Mouse (Mus musculus): Measurements from ENCODE around the gene Uimc1. TPM values are rescaled to one million over a fixed set of nuclear protein-coding genes. Genes with fewer than 3 reads are reported as not detected.

The Uimc1 gene
- total and polyA plus RNA-seq, 3 experiments, result 32.5 to 143 TPM; not detected in 1

GRCm38 (mm10) chr13:55017154-55017897 lies 82.8 kb downstream of the Uimc1 start:
- Histone ChIP-seq H3K36me3 (ENCODE audit: control insufficient read depth in 1 of 2, insufficient read depth in 2 of 2, low read length in 2 of 2) (no peaks in the 10 kb centered on the region), H3K9me3 (replicated peaks; ENCODE audit: insufficient read depth, low read length) (no peaks in the 10 kb centered on the region), H3K79me2 (ENCODE audit: control insufficient read depth, insufficient read depth, low read length, poor library complexity) (no peaks in the 10 kb centered on the region), H3K4me3 (ENCODE audit: control insufficient read depth in 1 of 2, insufficient read depth in 1 of 2, low read depth in 2 of 2, low read length in 2 of 2) (no peak overlapping the region), H3K4me1 (ENCODE audit: control insufficient read depth in 1 of 2, insufficient read depth in 2 of 2, low read length in 2 of 2) (no peaks in the 10 kb centered on the region), H3K27ac (ENCODE audit: control insufficient read depth, low read depth, low read length) (no peak overlapping the region), H3K9ac (ENCODE audit: control insufficient read depth, low read depth, low read length, poor library complexity, severe bottlenecking) (no peak overlapping the region), H3K27me3 (ENCODE audit: control insufficient read depth in 1 of 2, insufficient read depth in 2 of 2, low read length in 2 of 2) (no peaks in the 10 kb centered on the region)
- TF ChIP-seq ELF1 (IDR thresholded peaks at IDR 0.05; ENCODE audit: low read depth, low read length) (no peak), MYC (IDR thresholded peaks at IDR 0.05; ENCODE audit: low read depth, low read length) (no peak), RAD21 (IDR thresholded peaks at IDR 0.05; ENCODE audit: low read depth, low read length) (no peak), E2F4 (IDR thresholded peaks at IDR 0.05; ENCODE audit: borderline replicate concordance, low read depth, low read length) (no peak), KAT2A (conservative IDR thresholded peaks at IDR 0.05; ENCODE audit: low read depth, low read length) (no peak), GABPA (IDR thresholded peaks at IDR 0.05; ENCODE audit: low read depth, low read length) (no peak), CHD2 (IDR thresholded peaks at IDR 0.05; ENCODE audit: low read length) (no peak), ZMIZ1 (IDR thresholded peaks at IDR 0.05; ENCODE audit: low read depth, low read length) (no peak), GATA1 (IDR thresholded peaks at IDR 0.05; ENCODE audit: low read depth, low read length) (no peak), MEF2A (IDR thresholded peaks at IDR 0.05; ENCODE audit: extremely low read depth, insufficient replicate concordance, low read depth, low read length, poor library complexity, severe bottlenecking) (no peak), MYB (IDR thresholded peaks at IDR 0.05; ENCODE audit: low read depth, low read length) (no peak), POLR2AphosphoS5 (IDR thresholded peaks at IDR 0.05; ENCODE audit: borderline replicate concordance, low read depth, low read length) (no peak), POLR2AphosphoS2 (IDR thresholded peaks at IDR 0.05; ENCODE audit: low read length) (no peak), MAFK (IDR thresholded peaks at IDR 0.05; ENCODE audit: borderline replicate concordance, low read depth, low read length) (no peak), ZC3H11A (IDR thresholded peaks at IDR 0.05; ENCODE audit: low read depth, low read length) (no peak), USF2 (IDR thresholded peaks at IDR 0.05; ENCODE audit: borderline replicate concordance in 1 of 2, insufficient read depth in 1 of 2, low read depth in 1 of 2, low read length in 2 of 2) (no peak), ZNF384 (IDR thresholded peaks at IDR 0.05; ENCODE audit: low read depth, low read length) (no peak), HCFC1 (IDR thresholded peaks at IDR 0.05; ENCODE audit: low read depth, low read length) (no peak)
- no peak for DNase-seq (ENCODE audit: low read depth, low spot score)

GRCm38 (mm10) chr13:55014451-55014850 lies 85.6 kb downstream of the Uimc1 start:
- no peaks in the 10 kb centered on the region for H3K27me3 ChIP-seq (ENCODE audit: control insufficient read depth in 1 of 2, insufficient read depth in 2 of 2, low read length in 2 of 2)
- H3K9me3 ChIP-seq (replicated peaks; ENCODE audit: insufficient read depth, low read length), result no peaks in the 10 kb centered on the region
- no peak for DNase-seq (ENCODE audit: low read depth, low spot score)
- H3K9ac ChIP-seq (ENCODE audit: control insufficient read depth, low read depth, low read length, poor library complexity, severe bottlenecking), result no peak overlapping the region
- H3K4me1 ChIP-seq (ENCODE audit: control insufficient read depth in 1 of 2, insufficient read depth in 2 of 2, low read length in 2 of 2), result no peaks in the 10 kb centered on the region
- no peak overlapping the region for H3K27ac ChIP-seq (ENCODE audit: control insufficient read depth, low read depth, low read length)
- H3K36me3 ChIP-seq (ENCODE audit: control insufficient read depth in 1 of 2, insufficient read depth in 2 of 2, low read length in 2 of 2), result no peaks in the 10 kb centered on the region
- no peak overlapping the region for H3K4me3 ChIP-seq (ENCODE audit: control insufficient read depth in 1 of 2, insufficient read depth in 1 of 2, low read depth in 2 of 2, low read length in 2 of 2)
- no peaks in the 10 kb centered on the region for H3K79me2 ChIP-seq (ENCODE audit: control insufficient read depth, insufficient read depth, low read length, poor library complexity)
- TF ChIP-seq POLR2A (IDR thresholded peaks at IDR 0.05; ENCODE audit: control insufficient read depth in 1 of 2, insufficient read depth in 1 of 2, low read depth in 1 of 2, low read length in 2 of 2, poor library complexity in 1 of 2), result no peak
- no peak for TF ChIP-seq TCF12 (IDR thresholded peaks at IDR 0.05; ENCODE audit: low read depth, low read length)
- no peak for TF ChIP-seq UBTF (IDR thresholded peaks at IDR 0.05; ENCODE audit: borderline replicate concordance, insufficient read depth, low read depth, low read length)
- TF ChIP-seq GATA1 (IDR thresholded peaks at IDR 0.05; ENCODE audit: low read depth, low read length), result no peak
- no peak for TF ChIP-seq RCOR1 (IDR thresholded peaks at IDR 0.05; ENCODE audit: low read depth, low read length)
- TF ChIP-seq JUND (IDR thresholded peaks at IDR 0.05; ENCODE audit: low read depth, low read length), result no peak
- TF ChIP-seq KAT2A (conservative IDR thresholded peaks at IDR 0.05; ENCODE audit: low read depth, low read length), result no peak
- no peak for TF ChIP-seq TBP (IDR thresholded peaks at IDR 0.05; ENCODE audit: low read depth, low read length)
- TF ChIP-seq MEF2A (IDR thresholded peaks at IDR 0.05; ENCODE audit: extremely low read depth, insufficient replicate concordance, low read depth, low read length, poor library complexity, severe bottlenecking), result no peak
- no peak for TF ChIP-seq ZKSCAN1 (IDR thresholded peaks at IDR 0.05; ENCODE audit: low read depth, low read length)
- TF ChIP-seq USF1 (IDR thresholded peaks at IDR 0.05; ENCODE audit: low read depth, low read length), result no peak
- TF ChIP-seq EP300 (IDR thresholded peaks at IDR 0.05; ENCODE audit: low read depth in 1 of 2, low read length in 2 of 2), result no peak
- no peak for TF ChIP-seq SMC3 (IDR thresholded peaks at IDR 0.05; ENCODE audit: low read depth, low read length)
- TF ChIP-seq NRF1 (IDR thresholded peaks at IDR 0.05; ENCODE audit: insufficient read depth, low read depth, low read length, poor library complexity, severe bottlenecking), result no peak
- TF ChIP-seq MAFK (IDR thresholded peaks at IDR 0.05; ENCODE audit: borderline replicate concordance, low read depth, low read length), result no peak
- TF ChIP-seq MYC (IDR thresholded peaks at IDR 0.05; ENCODE audit: low read depth, low read length), result no peak
- TF ChIP-seq POLR2AphosphoS5 (IDR thresholded peaks at IDR 0.05; ENCODE audit: borderline replicate concordance, low read depth, low read length), result no peak
